Mouse (Mus musculus): ENCODE measurements around the gene Krt14.

Gene Krt14

DNA sequence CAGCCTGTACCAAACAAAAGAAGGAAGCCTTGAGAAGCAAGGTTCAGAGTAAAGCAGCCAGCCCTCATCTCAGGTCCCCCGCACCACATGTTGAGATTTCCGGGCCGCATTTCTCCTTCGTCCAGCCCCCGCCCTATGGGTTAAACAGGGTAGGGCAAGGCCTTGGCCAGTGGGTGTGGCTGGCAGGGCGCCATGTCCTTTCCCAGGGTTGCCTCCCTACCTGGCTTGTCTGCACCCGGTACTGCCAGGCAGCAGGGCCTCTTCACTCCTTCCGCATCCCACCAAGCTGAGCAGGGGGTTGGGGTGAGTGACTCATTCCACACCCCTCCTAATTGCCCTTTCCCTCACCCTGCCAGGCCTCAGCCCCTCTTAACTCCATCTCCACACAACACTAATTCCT lies 39.3 kb downstream of the Krt14 start:
- in situ Hi-C loops (cut with MseI, MboI): loop anchor here (5.0 kb wide), 2 partner anchors 101 to 111 kb away; no protein-coding TSS in a partner anchor

DNA sequence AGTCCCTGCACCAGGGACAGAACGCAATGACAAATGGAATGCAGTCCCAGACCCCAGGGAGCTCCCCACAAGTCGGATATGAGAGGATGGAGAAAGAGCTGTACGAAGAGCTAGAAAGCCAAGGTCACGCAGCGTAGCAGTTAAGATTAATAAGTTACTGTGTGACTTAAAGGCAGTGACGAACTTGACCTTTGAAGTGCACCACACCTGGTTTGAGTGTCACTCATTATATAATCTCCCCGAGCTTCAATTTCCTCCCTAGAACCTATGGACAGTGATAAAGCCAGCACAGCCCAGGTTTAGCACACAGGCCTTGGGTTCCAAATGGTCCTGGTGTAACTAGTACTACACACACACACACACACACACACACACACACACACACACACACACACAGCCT lies 43.0 kb downstream of the Krt14 start:
- in situ Hi-C loops (cut with MseI, MboI): no loop called here

DNA sequence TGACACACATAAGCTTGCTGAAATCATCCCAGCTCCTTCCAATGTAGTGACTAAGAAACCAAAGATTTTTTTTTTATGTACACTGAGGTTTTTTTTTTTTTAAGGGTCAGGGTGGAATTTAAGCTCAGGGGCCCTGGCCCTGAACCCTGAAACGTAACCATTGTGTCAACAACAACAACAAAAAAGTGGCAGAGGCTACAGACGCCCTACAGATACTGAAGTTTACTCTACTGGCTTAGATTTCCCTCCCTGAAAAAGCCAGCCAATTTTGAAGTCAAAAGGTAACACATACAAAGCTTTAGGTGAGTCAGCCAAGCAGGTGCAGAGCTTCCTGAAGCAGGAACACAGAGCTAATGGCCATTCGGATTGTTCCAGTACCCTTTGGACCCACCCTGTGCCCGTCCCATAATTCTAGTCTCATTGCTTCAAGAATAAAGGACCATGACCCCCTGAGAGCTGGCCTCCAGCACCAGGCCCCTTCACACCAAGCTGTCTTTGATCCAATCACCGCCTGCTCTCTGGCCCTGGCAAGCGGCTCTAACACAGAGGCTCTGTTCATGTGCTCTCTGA lies 49.4 kb downstream of the Krt14 start:
- in situ Hi-C loops (cut with MseI, MboI): no loop called here

DNA sequence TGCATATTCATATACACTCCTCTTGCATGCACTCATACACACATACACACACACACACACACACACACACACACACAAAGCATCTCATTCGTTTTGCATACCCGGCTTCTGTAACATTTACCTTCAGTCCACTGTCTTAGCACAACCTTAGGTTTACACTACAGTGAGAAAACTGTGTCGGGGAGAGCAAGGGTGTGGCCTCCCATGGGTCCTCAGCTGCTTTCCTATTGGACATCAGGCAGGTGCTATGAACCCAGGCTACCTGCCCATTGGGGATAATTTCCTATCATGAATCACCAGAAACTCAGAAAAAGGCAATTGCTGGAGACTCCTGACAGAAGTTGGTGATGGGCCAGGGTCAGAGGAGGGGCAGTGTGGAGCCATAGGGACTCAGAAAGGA lies 50.0 kb downstream of the Krt14 start:
- in situ Hi-C loops (cut with MseI, MboI): no loop called here

DNA sequence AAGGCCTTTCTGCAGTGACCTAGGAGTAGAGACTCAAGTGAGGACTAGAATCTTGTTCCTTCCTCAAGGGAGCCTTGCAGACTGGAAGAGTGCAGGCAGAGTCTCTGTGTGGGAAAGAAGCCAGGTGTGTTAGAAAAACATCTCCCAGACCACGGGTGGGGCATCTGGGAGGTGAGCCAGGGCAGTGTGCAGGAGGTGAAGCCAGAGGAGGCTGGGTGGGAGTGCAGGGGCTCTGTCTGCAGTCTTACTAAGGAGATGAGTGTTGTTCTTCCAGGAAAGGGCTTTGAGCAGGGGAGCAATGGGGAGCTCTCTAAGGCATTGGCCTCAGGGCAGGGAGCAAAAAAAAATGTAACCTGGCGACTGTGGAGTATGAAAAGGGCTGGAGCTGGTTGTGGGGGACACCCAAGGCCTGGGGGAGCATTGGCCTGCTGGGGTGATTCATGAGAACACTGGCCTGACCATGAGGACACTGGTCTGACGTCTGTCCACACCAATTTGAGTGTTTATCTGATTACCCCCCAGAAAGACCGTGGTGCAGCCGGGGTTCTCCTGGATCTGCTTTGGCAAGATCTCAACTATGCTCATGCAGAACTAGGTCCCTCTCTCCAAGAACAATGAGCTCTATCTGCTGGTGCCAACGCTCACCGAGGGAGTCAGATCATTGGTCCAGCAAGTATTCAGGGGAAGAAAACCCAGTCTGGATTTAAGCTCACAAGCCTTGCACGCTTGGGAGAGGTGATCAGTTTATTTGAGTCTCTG lies 51.7 kb downstream of the Krt14 start:
- in situ Hi-C loops (cut with MseI, MboI): no loop called here
